Mouse (Mus musculus) naive thymus-derived CD4-positive, alpha-beta T cell, adult 2 months (primary cell): ENCODE data around the gene Hoxa6.
A peak's percentile ranks its signal among the peaks of the same experiment; 100 is the strongest.

Experiments used
- DNase-seq: peaks from one replicate; pipeline ENCODE4 v3.0.0-alpha.2; 2011; ENCODE audit warnings: low read depth

Hoxa6 gene

DNA sequence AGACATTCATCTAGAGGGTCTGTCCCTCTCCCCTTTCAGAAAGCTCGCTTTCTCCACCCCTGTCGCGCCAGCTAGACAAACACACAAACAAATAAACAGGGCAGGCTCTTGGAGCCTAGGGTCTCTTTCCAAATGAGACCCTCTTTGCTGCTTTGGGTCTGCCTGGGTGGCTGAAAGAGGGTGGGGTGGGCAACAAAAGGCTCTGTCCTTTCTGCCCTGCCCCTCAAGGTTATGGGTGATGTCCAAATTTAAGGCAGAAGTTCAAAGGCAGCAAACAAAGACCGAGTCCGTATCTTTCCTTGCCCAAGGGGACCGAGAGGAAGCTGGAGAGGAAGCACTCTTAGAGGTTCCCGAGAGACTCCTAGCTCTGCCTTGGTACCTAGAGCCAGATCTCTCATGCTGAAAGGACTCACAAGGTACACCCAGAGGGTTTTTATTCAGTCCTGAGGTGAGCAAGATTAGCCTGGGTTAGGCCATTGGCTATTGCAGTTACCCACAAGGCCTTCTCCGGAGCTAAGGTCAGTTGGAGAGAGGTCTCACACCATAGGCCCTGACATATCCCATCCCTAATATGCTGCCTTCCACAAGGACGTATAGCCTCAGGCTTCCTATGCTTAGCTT lies 32.6 kb upstream of the Hoxa6 start:
- DNase-seq = no peak

DNA sequence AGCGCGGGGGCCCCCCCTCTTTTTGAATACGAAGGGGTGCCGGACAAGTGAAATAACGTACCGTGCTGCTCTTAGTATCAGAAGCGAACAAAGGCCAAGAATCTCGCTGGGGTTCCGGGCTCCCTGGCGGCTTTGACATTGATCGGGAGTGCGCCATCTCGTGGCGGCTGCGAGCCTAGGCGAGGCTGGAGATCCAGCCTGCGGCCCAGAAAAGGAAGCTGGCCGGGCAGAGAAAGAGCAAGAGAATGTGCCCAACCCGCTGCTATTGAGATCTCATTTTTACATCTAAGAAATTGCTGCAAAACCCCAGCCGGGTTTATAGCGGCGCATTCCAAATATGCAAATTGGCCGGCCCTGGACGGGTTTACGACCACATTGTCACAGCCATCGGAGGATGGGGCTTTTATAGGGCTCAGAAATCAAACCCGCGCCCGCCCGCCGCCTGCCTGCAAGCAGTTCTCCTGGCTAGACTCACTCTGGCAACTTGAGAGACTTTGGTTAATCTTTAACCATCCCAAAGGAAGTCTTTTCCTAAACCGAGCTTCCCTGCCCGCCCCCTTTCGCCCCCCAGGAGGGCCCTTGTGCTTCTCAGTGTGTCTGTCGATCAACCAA lies 32.0 kb upstream of the Hoxa6 start, which contains the start of gene Hoxa10:
Gene Hoxa10 (minus strand): TSS at position 466 of the 612 bp plus-strand sequence.
- peak; percentile 89 for DNase-seq

DNA sequence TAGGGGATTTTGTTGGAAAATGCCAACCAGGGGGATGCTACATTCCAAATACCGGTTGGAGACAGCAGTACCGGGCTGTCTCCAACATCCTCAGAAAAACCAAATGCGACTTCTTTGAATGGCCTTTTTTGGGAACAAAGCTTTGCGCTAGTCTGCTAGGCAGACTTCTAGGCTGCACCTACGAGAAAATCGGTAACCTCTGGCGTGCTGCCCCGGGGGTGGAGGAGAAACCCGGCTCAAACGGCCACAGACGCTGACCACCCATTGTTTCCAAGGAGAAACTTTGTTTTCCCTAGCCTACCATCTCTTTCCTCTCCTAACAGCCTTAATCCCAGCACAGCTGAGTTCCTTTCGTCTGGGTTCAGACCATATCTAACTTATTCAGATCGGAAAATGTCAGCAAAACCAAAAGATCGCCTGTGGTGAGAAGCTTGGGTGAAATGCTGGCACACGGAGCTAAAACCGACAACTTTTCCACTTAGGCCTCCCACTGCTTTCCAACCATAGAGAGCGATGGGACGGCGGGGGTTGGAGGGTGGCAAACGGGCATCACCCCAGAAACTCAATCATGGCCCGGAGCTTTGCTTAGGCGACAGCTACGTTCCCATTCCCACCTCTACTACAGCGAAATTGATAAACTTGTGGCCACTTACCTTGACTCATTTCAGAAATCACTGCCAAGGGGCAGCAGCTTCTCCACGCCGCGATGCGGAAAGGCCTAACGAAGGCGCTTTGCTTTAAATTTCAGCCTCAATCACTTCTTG lies 31.3 kb upstream of the Hoxa6 start:
- DNase-seq = no peak

DNA sequence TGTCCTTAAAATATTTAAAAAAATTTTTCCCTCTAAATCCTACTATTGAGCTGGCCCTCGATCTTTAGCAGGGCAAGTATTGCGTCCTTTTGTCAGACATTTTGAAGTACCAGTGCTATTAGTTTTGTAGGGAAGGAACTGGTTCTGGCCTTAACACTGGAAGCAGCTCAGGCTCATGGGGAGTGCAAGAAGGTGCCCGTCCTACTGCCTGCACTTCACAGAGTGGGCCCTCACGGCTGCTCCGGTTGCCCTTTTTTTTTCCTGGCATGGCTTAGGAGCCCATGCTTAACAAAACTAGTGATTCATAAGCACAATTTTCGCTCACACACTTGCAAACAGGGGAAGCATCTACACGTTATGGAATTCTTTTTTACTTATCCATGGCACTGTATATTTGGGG lies 30.5 kb upstream of the Hoxa6 start:
- no peak for DNase-seq

DNA sequence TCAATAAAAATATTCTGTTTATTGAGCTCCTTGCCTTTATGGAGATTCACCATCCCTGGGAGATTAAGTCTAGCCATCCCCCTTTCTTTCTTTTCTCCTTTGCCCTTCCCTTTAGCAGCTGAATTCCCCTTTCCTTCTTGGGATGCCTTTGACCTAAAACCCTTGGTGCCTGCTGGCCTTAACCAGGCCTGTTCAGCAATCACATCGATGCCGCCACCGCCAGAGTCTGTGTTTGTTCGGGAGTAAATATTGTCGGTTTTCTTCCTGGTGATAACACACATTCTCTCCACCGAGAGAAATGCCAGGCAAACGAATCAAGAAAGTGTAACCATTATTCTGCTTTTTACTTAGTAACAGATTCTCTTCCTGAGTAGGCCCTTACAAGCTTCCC lies 29.6 kb upstream of the Hoxa6 start:
- no peak for DNase-seq

DNA sequence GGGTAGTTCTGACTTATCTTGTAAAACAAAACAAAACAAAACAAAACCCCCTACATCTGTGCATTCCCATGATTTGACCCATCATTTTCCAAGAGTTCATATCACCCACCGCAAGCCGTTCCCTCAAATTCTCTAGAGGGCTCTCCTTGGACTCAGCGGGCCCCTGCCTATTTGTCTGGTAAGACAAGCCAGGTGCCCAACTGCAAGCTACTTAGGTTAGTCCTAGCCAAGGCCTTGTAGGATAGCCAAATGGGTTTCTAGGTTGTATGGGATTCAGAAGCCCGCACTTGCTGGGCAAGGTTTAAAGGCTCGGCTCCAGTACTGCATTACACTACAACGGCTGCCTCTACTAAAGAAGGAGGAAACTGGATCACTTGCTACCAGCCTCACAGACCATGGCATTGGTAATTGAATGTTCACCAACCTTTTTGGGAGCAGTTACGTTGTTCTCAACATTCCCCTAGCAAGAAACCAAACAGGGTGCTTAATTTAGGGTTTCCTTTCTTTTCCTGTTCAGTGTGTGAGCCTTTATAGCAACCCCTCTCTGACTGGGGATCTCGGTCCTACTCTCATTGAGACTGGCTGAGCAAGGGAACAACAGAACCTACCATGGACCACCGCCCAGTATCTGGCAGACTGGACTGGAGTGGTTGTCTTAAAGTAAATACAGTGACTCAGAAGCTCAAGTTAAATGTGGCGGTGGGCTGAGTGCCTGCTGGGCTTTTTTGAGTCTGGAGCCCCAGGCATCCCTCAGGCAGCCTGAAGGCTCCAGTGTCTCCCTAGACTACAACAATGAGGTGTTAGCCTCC lies 29.0 kb upstream of the Hoxa6 start:
- DNase-seq = no peak

DNA sequence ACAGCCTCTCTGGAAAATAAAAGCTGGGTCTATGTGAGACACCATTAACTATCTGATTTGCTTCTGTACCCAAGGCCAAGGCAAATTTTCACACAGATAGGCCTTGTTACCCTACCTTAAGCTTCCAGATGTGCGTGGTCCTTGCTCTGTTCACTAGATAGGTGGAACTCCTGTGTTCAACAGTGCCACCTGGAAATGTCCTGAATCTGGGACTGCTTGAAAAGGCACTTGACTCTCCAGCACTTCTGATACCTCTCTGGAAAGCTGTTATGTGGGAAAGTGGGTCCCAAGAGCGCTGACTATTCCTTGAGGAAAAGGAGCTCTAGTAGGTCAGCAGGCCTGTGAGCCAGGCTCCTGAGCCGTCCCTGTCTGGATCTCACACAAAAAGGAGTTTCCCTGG lies 28.3 kb upstream of the Hoxa6 start:
- no peak for DNase-seq

DNA sequence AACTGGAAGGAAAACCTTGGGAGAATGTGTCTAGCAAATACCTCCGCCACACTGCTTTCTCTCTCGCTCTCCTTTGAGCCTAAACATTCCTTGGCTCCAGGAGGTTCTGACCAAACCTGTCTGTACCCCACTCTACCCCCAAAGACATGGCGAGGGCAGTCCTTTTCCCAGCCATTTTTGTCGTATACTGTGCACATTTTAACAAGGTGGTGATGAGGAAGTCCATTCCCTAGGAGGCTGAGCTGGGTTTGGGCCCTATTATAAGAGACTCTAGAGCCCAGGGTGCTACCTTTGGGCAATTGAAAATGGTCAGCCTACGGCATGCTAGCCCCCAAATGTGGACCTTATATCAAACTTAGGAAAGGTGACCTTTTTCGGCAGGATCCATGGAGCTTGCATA lies 27.3 kb upstream of the Hoxa6 start:
- no peak for DNase-seq

DNA sequence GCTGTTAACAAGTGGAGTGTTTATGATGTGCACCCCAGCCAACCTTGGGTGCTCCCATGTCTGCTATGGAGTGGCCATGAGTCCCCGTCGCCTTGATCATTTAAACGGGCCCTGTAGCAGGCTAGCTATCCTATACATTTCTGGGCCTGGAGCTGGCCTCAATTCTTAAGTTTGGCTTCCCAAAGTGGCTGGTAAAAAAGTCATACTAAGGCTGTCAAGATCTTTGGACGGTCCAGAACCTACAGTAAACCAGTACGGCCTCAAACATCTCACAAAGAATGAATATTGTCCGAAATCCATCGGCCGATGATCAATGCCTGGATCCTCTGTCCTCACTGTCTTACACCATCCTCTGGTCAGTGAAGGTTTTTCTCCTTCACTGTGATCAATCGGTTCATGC lies 26.7 kb upstream of the Hoxa6 start:
- no peak for DNase-seq

DNA sequence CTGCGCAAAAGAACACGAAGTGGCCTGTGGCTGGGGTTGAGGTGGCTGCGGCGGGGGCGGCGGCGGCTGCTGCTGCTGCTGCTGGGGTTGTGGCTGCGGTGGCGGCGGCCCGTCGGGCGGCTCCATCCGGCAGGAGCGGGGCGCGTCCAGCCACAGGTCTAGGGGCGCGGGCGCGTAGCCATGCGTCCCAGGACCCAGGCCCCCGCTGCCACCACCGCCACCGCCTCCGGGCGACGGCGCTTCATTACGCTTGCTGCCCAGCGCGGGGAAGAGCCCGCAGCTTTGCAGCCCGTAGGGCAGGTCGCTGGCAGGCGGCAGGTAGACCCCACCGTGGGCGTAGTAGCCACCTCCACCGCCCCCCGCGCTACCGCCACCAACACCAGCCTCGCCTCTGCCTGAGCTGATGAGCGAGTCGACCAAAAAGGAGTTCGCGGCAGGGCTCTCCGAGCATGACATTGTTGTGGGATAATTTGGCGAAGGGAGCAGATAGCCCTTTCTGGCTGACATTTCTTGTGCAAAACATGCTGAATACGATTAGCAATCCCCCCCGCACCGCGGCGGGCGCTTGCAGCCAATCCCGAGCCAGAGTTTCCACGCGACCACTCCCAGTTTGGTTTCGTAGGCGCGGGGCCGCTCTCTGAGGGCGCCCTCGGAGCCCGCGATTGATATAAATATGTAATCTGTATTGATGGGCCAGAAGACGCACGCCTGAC lies 26.1 kb upstream of the Hoxa6 start:
- no peak for DNase-seq

DNA sequence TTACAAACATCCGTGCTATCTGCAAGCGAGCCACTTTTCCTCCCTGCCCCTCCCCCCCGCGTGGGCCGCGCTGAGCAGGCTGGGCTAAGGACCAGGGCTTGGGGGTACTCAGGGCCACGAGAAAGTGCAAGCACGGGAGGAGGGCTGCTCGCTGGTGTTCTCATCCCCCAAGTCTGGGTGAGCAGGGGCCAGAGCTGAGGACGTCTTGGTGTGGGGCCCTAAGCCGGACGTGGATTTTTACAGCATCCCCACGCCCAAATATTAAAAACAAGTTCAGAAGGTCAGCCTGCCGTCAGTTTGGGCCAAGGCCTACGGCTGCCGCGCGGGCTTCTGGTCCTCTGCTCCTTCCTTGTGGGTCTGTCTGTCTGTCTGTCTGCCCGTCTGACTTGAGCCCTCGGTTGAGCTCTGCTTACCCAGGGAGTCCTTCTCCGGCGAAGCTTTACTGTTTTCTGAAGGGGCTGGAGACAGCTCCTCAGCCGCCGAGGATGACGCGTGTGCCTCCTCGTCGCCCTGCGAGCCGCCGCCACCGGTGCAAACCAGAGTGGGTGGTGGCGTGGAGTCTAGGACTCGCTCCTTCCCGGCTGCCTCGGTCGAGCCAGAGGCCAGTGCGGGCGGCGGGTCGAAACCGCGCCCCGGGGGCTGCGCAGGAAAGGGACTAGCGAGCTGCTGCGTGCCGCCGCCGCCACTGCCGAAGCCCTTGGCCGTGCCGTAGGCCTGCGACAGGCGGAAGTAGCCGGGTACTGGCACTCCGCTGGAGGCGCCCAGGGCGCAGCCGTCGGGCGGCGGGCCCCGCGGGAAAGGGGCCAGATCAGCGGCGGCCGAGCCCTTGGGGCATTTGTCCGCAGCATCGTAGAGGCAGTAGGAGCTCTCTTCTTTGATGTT lies 25.3 kb upstream of the Hoxa6 start:
- no peak for DNase-seq

DNA sequence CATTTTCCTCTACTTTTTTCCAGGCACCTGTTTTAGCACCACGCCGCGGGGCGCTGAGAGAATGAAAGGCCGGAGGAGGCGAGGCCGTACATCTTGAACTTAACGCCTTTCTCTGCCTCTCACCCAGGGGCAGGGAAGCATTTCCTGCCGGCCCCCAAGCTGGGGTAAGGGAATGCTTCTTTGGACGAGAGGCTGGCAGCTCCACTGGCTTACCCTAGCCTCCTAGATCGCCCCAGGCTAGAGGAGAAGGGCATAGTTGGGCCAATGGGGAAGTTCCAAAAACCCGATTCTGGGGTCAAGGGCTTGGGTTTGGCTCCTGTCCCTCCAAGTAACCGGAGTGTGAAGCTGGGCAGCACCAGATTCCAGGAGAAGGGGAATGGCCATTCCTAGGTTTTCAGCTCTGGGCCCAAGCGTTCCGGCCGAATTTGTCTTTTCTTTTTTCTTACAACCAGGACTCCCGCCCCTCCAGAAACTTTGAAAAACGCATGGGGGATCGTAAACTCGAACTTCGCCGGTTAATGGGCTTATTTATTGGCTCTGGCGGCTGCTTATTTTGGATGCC lies 24.5 kb upstream of the Hoxa6 start:
- no peak for DNase-seq

DNA sequence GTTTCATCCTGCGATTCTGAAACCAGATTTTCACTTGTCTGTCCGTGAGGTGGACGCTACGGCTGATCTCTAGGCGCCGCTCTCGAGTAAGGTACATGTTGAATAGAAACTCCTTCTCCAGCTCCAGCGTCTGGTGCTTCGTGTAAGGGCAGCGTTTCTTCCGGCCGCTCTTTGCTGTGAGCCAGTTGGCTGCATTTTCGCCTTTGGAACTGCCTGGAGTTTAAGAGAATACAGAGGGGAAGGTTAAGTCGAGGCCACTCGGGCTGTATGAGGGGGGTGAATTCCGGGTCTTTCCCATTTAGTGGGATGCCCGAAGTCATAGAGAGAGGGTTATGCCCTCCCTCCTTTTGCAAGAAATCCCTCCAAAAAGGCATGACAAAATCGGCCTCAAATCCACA lies 24.0 kb upstream of the Hoxa6 start:
- DNase-seq = no peak

DNA sequence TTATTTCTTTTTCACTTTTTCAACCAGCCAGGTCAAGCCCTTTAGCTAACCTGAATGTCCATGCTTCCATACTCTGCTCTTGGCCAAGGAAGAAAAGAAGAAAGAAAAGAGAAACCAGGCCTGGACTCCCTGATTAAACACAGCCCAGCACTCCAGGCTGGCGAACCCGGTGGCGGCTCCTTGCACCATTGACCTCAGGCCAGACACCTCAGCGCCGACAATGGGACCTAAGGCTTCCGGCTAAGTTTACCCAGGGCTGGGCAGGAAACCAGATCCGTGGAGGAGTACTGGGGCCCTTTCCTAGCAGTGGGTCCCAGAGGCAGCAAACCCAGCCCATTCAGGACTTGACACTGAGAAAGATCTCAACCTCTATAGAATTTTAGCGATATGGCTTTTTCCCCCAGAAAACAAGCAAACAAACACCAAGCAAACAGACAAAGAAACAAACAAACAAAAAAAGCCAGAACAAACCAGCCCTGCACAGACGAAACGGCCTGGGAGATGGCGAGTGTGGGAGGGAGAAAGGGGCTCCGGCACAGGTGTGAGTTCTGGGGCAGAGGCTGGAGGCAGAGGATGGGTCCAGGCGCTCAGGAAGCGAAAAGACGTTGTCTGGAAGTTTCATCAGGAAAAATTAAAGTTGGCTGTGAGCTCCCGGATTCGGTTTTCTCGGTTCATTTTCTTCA lies 23.5 kb upstream of the Hoxa6 start:
- no peak for DNase-seq

DNA sequence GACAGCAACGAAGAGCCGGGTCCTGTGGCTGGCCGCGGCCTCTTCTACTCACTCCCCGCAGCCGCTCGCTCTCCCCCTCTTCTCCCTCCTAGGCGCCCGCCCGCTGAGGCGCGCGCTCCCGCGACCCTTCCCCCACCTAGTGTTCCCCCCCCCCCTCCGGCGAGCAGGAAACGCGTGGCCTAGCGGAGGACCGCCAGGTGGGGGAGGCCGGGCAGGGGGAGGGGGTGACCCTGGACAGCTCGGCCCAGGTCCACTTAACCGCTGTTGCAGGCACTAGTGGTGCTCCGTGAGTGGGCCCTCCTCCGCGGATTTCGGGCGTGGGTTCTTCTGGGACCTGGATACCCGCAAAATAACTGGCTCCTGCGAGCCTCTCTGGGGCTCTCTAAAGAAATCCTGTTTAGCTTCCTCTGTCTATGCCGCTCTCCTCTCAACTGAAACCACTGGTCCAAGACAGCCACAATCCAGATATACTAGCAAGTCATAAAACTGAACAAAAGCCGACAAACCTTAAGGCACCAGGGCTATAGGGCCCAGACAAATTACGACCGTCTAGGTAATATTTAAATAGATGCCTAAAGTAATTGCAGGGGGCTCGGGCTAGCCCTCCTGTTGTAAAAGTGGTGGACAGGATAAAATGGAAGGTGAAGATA lies 22.1 kb upstream of the Hoxa6 start, which contains the start of gene Hoxa9:
Gene Hoxa9 (minus strand): TSS at position 574 of the 650 bp plus-strand sequence.
- DNase-seq = no peak

DNA sequence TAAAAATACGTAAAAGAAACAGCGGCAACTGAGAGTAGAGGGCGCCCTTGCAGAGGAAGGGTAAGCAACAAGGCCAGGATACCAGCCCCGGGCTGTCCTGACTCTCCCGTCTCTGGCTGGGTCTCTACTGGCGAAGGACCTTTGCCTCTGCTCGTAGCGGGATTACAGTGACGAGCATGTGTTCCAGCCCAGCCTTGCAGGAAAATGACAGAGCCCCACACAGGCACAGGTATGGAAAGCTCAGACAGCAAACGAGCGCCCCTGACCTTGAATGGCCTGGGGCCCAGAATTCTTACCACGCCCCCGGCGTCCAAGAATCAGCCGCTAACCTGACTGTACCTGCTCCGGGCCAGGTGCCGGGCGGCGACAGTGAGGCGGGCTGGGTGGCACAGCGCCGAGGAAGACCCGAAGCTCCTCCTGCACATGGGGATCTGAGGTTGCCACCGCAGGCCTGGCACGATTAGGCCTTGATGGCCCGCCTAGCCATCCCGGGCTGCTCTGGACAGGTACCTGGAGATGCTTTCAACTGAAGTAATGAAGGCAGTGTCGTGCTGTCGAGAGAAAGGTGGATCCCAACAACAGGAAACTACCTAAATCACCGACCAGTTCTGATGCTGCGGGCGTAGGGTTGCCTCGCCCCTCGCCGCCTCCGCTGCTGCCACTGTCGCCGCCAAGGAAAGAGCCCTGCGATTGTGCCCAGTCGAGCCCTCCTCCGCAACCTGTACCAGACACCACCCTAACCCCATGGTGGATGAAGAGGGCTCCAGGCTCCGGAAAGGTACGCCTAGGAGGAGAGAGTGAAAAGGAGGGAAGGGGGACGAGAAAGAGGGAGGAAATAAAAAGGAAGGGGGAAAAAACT lies 21.3 kb upstream of the Hoxa6 start:
- DNase-seq = no peak

DNA sequence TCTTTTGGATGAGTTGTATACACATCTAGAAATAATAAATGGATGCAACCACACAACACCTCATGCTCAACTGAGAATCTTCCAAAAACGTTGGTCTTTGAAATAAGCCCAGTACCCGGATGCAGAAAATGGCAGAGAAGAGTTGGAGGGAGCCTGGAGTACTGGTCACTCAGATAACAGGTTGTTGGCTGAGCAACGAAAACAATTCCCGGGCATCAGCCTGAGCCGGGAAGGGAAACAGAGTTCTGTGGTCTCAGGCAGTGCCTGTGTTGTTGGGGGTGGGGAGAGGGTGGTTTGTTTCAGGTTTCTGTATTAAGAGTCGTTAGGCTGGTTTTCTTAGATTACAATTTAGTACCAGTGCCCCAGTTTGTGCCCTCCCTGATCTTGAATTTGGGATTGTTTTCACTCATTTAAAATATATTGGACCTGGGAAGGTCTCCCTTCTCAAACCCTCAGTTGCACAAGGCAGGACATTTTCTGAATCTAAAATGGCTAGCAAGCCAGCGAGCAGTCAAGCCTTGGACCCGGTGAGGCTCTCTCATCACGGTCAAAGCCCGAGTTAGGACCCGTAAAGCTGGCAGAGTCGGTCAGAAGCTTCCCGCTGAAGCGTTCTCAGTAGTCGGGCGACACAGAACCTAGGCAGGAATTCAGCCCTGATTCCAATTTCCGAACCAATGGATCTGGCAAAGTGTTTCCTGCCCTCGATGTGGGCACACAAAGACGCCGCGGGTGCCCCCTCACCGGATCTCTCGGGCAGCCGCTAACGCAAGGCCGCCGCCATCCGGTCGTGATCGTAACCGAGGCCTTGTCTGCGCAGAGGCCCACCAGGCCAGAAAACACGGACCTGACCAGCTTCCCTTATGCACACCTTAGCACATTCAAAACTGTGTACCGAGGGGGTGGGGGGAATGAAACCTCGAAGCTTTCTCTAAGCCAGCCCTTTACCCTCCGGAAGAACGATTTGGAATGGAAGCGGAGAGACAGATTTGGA lies 20.2 kb upstream of the Hoxa6 start:
- DNase-seq = peak; percentile 40
